Comparison of ENCODE assay signal across 10 mouse cellular contexts in the genomic region with DNA sequence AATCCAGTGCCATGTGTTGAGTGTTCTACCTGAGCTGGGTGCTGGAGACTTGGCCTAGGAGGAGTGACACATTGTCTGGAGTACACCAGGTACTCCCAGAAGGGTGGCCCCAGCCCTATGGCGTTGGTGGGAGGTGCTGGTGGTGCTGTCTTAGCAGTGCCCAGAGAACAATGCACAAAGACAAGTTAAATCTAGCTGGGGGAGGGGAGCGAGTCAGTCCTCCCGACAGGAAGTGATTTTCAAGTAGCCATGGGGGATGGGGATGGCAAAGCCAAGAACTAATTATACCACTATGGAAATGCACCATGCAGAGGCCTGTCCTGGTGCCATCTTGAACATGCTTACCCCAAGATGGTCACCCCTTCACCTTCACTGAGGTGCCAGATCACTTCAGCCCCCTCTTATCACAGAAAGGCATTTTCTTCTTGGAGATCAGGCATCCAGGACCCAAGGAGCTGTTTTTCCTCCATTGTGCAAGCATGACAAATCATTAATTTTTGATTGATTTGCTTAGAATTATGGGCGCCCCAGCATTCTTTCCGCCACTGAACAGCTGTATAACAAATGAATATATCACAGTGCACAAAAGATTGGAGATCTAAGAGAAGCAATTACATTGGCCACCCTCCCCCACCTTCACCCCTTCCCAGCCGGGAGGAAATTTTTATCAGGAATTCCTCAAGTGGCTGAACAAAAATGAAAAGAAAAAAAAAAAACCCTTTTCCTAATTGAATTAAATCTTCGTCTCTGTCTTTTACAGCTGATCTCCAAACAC.
DNase-seq lines count a peak whose midpoint lies in the region; ATAC-seq lines count a peak whose summit lies in the region.
"Had no signal": no experiment of that assay in that cellular context is flagged by ENCODE, and none has a peak within 500 bp of the region (broad histone marks: within the 10 kb centered on the region; RNA-seq: fewer than 3 reads in every experiment).

No protein-coding gene starts in this region.

- ATAC-seq in heart, embryonic 13.5 days (ENCODE audit: extremely low read depth, insufficient number of reproducible peaks, low FRiP score, low TSS enrichment) = no peak
- ATAC-seq in intestine, embryonic 14.5 days (replicated peaks; ENCODE audit: low FRiP score, low TSS enrichment, low read depth) = peak; percentile 54
- no peak for ATAC-seq in cerebellum, adult (ENCODE audit: insufficient number of reproducible peaks, low FRiP score, low TSS enrichment)

- H3K4me1 ChIP-seq in heart, embryonic 13.5 days = peaks cover 53% of the 10 kb centered on the region
- peaks cover 28% of the 10 kb centered on the region for H3K4me1 ChIP-seq in intestine, embryonic 14.5 days (replicated peaks; ENCODE audit: control insufficient read depth, insufficient read depth, low read length)

- no peak for DNase-seq in heart, postnatal 36 days
- peak; percentile 34 for DNase-seq in embryo, embryonic 9.5 days (ENCODE audit: extremely low spot score)
- DNase-seq in intestine, embryonic 14.5 days (ENCODE audit: low spot score) = peak; percentile 57
- peak; percentile 41 for DNase-seq in neural tube, embryonic 10.5 days (ENCODE audit: extremely low spot score, low spot score)
- no peak for DNase-seq in layer of hippocampus, postnatal 25 days (ENCODE audit: extremely low spot score in 1 of 2, low spot score in 1 of 2)
- no peak for DNase-seq in MN1 (ENCODE audit: low spot score)
- DNase-seq: adrenal gland, adult 2 months; liver, embryonic 13.5 days had no signal

- H3K4me3 ChIP-seq in heart, embryonic 13.5 days = no peak overlapping the region
- H3K4me3 ChIP-seq in intestine, embryonic 14.5 days (ENCODE audit: low read depth, low read length) = no peak overlapping the region
- H3K4me3 ChIP-seq: liver, embryonic 13.5 days had no signal

- H3K9me3 ChIP-seq in heart, embryonic 13.5 days = no peaks in the 10 kb centered on the region
- no peaks in the 10 kb centered on the region for H3K9me3 ChIP-seq in intestine, embryonic 14.5 days (ENCODE audit: control insufficient read depth, low read length)
- H3K9me3 ChIP-seq: liver, embryonic 13.5 days had no signal

- peak overlapping the region; percentile 36 for H3K27ac ChIP-seq in heart, embryonic 13.5 days (replicated peaks)
- no peak overlapping the region; the same call in 1 of the 2 replicates for H3K27ac ChIP-seq in intestine, embryonic 14.5 days (ENCODE audit: low read depth)
- H3K27ac ChIP-seq: liver, embryonic 13.5 days had no signal

- H3K4me2 ChIP-seq in heart, embryonic 13.5 days = no peak overlapping the region
- peak overlapping the region; percentile 6; the same call in 1 of the 2 replicates for H3K4me2 ChIP-seq in intestine, embryonic 14.5 days (ENCODE audit: low read length)
- H3K4me2 ChIP-seq: liver, embryonic 13.5 days had no signal

- H3K27me3 ChIP-seq in heart, embryonic 13.5 days (replicated peaks) = no peaks in the 10 kb centered on the region
- H3K27me3 ChIP-seq in intestine, embryonic 14.5 days (replicated peaks; ENCODE audit: control insufficient read depth, insufficient read depth, low read length) = no peaks in the 10 kb centered on the region
- H3K27me3 ChIP-seq: liver, embryonic 13.5 days had no signal

- H3K36me3 ChIP-seq in heart, embryonic 13.5 days = no peaks in the 10 kb centered on the region
- no peaks in the 10 kb centered on the region; the same call in 1 of the 2 replicates for H3K36me3 ChIP-seq in intestine, embryonic 14.5 days (ENCODE audit: control insufficient read depth, insufficient read depth, low read length)
- H3K36me3 ChIP-seq: liver, embryonic 13.5 days had no signal

- intact Hi-C loops in heart, postnatal 36 days (cut with DNase I) = no loop called here

- WGBS in heart, embryonic 13.5 days = 45% methylated on average over 7 of the region's 7 CpGs
- 42% methylated on average over 7 of the region's 7 CpGs for WGBS in intestine, embryonic 14.5 days

- no peak overlapping the region for H3K9ac ChIP-seq in heart, embryonic 13.5 days
- H3K9ac ChIP-seq in intestine, embryonic 14.5 days (ENCODE audit: low read length) = no peak overlapping the region
- H3K9ac ChIP-seq: liver, embryonic 13.5 days had no signal

Comparison
In these comparisons a context has a peak if more than half of its experiments do, and no peak if none do; other contexts are left out.
1. DNase-seq: peak in embryo, embryonic 9.5 days (single experiment), intestine, embryonic 14.5 days (single experiment) and neural tube, embryonic 10.5 days (single experiment); none in heart, postnatal 36 days (0 of 2), layer of hippocampus, postnatal 25 days (0 of 2) and MN1 (single experiment).